33 mouse cellular contexts compared by ENCODE assay signal in the genomic region with DNA sequence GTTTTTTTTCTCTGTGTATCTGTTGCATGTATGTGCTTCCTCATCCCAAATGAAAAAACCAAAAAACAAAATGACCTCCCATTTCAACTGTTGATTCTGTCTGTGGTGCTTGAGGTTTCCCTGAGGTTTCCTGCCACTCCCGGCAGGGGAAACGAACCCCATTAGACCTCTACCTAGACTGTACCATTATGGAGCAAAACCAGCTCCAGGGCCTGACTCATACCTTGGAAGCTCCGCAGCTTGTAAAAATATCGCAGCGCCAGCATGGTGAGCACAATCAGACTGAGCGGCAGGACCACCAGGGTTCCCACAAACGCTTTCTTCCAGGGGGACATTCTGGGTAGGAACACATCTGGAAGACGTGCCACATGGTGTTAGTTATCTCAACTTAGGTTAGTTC. TPM values are rescaled to one million over a fixed set of nuclear protein-coding genes. Genes with fewer than 3 reads are reported as not detected.
DNase-seq lines count a peak whose midpoint lies in the region; ATAC-seq and TF ChIP-seq lines count a peak whose summit lies in the region.
"Had no signal": no experiment of that assay in that cellular context is flagged by ENCODE, and none has a peak within 500 bp of the region (broad histone marks: within the 10 kb centered on the region; RNA-seq: fewer than 3 reads in every experiment).

No protein-coding gene starts in this region.

- H3K27ac ChIP-seq in thymus, adult 2 months (ENCODE audit: control insufficient read depth, insufficient read depth, low read length) = no peak overlapping the region
- no peak overlapping the region for H3K27ac ChIP-seq in cerebellum, adult 2 months (ENCODE audit: insufficient read depth, low read length)
- H3K27ac ChIP-seq: hindbrain, embryonic 14.5 days; intestine, embryonic 15.5 days; kidney, embryonic 15.5 days; liver, embryonic 13.5 days; midbrain, embryonic 10.5 days; stomach, postnatal 0 days had no signal

- H3K4me1 ChIP-seq in thymus, adult 2 months (replicated peaks; ENCODE audit: control insufficient read depth, insufficient read depth, low read length) = 0 out of 2 replicates have a peak, but pooled peaks cover 3% of the 10 kb centered on the region
- H3K4me1 ChIP-seq in cerebellum, adult 2 months (ENCODE audit: control insufficient read depth, insufficient read depth, low read length) = no peaks in the 10 kb centered on the region
- H3K4me1 ChIP-seq: intestine, embryonic 15.5 days; kidney, embryonic 15.5 days had no signal

- 6% methylated on average over 8 of the region's 8 CpGs for WGBS in thymus, adult 2 months
- WGBS in cerebellum, adult 2 months = 92% methylated on average over 8 of the region's 8 CpGs

- no peak for TF ChIP-seq POLR2A in thymus, adult 2 months (IDR thresholded peaks at IDR 0.05; ENCODE audit: control insufficient read depth, extremely low read depth, insufficient read depth, low read length, poor library complexity)
- no peak for TF ChIP-seq POLR2A in cerebellum, adult 2 months (IDR thresholded peaks at IDR 0.05; ENCODE audit: borderline replicate concordance, insufficient read depth, low read length)

- peak; percentile 79 for ATAC-seq in common myeloid progenitor, adult 5-6 weeks (replicated peaks; ENCODE audit: low read depth, poor library complexity, severe bottlenecking)
- ATAC-seq in megakaryocyte progenitor cell, adult 5-6 weeks (replicated peaks; ENCODE audit: poor library complexity) = peak; percentile 73
- ATAC-seq in erythroid progenitor cell, adult 5-6 weeks (replicated peaks; ENCODE audit: low FRiP score, poor library complexity, severe bottlenecking) = no peak
- ATAC-seq: activated CD4-positive, CD25-positive, alpha-beta regulatory T cell, adult 4 months; forebrain, postnatal 0 days; midbrain, embryonic 16.5 days had no signal

- peak; percentile 24 for DNase-seq in thymus, adult 2 months
- DNase-seq in thymus, adult 18-20 months = no peak
- no peak for DNase-seq in cerebellum, adult 2 months
- no peak for DNase-seq in left cerebral cortex, postnatal 14 days (ENCODE audit: low spot score in 2 of 2)
- DNase-seq: adrenal gland, postnatal 14 days; cerebellum, adult 9-11 months; forebrain, postnatal 0 days; gastrocnemius, postnatal 25 days; heart, postnatal 36 days; kidney, postnatal 36 days; liver, embryonic 13.5 days; lung, embryonic 14.5 days; right cerebral cortex, adult 18-20 months had no signal

- no peaks in the 10 kb centered on the region for H3K36me3 ChIP-seq in thymus, adult 2 months (ENCODE audit: control insufficient read depth, insufficient read depth, low read length)
- H3K36me3 ChIP-seq: intestine, embryonic 15.5 days; kidney, embryonic 15.5 days; liver, embryonic 13.5 days; midbrain, embryonic 10.5 days had no signal

- no peaks in the 10 kb centered on the region for H3K27me3 ChIP-seq in thymus, adult 2 months (ENCODE audit: control insufficient read depth, insufficient read depth, low read length)
- H3K27me3 ChIP-seq in cerebellum, adult 2 months (ENCODE audit: control insufficient read depth, insufficient read depth, low read length) = no peaks in the 10 kb centered on the region
- H3K27me3 ChIP-seq: intestine, embryonic 15.5 days; liver, embryonic 13.5 days had no signal

- intact Hi-C loops in left cerebral cortex, postnatal 14 days (cut with DNase I) = no loop called here

- TF ChIP-seq CTCF in thymus, adult 2 months (IDR thresholded peaks at IDR 0.05; ENCODE audit: borderline replicate concordance, control insufficient read depth, extremely low read depth, insufficient read depth, low read length, poor library complexity) = no peak
- no peak for TF ChIP-seq CTCF in cerebellum, adult 2 months (IDR thresholded peaks at IDR 0.05; ENCODE audit: borderline replicate concordance, insufficient read depth, low read depth, low read length)

- no peak overlapping the region for H3K4me3 ChIP-seq in thymus, adult 2 months (ENCODE audit: control insufficient read depth, insufficient read depth, low read length)
- no peak overlapping the region for H3K4me3 ChIP-seq in cerebellum, adult 2 months (replicated peaks; ENCODE audit: insufficient read depth, low read depth, low read length)
- H3K4me3 ChIP-seq: intestine, embryonic 15.5 days; kidney, embryonic 15.5 days; liver, embryonic 13.5 days; midbrain, embryonic 10.5 days; myocyte had no signal

RNA-seq across cellular contexts. Expression of a gene that starts 11.6 kb away (rescaled TPM):
- polyA plus RNA-seq in thymus, adult 2 months (2012; rRNA removed) = 2.6 and 3.0 TPM in 2 replicates
- total RNA-seq in common myeloid progenitor, adult 5-6 weeks (2017) = 11.1 and 13.6 TPM in 2 replicates
- total RNA-seq in megakaryocyte progenitor cell, adult 5-6 weeks (2015) = 3.8 and 7.1 TPM in 2 replicates
- 7.5 and 13.9 TPM in 2 replicates for total RNA-seq in megakaryocyte progenitor cell, adult 5-6 weeks (2017)
- 0.11 TPM in 1 of 2 replicates, not detected in the other for polyA plus RNA-seq in cerebellum, adult 2 months (2012; rRNA removed)
- total RNA-seq in left cerebral cortex, postnatal 14 days (2021) = under 1 TPM; 0.17 to 0.22 TPM
- total RNA-seq in erythroid progenitor cell, adult 5-6 weeks (2015; ENCODE audit: low replicate concordance) = 1.1 and 2.9 TPM in 2 replicates
- total RNA-seq in erythroid progenitor cell, adult 5-6 weeks (2017; ENCODE audit: low replicate concordance) = 0.53 and 0.77 TPM in 2 replicates
- total RNA-seq: left cerebral cortex, adult 18-20 months; left cerebral cortex, postnatal 36 days; MEL had no signal
- polyA plus RNA-seq: activated CD4-positive, CD25-positive, alpha-beta regulatory T cell, adult 4 months; midbrain, embryonic 10.5 days; myocyte had no signal

RNA-seq across cellular contexts. Expression of a gene that starts 21.2 kb away (rescaled TPM):
- not detected in 2 replicates for polyA plus RNA-seq in thymus, adult 2 months (2012; rRNA removed)
- not detected in 2 replicates for total RNA-seq in common myeloid progenitor, adult 5-6 weeks (2017)
- total RNA-seq in megakaryocyte progenitor cell, adult 5-6 weeks (2015) = not detected in 2 replicates
- total RNA-seq in megakaryocyte progenitor cell, adult 5-6 weeks (2017) = not detected in 2 replicates
- polyA plus RNA-seq in cerebellum, adult 2 months (2012; rRNA removed) = not detected in 2 replicates
- total RNA-seq in left cerebral cortex, postnatal 14 days (2021) = not detected
- not detected in 2 replicates for total RNA-seq in erythroid progenitor cell, adult 5-6 weeks (2015; ENCODE audit: low replicate concordance)
- not detected in 2 replicates for total RNA-seq in erythroid progenitor cell, adult 5-6 weeks (2017; ENCODE audit: low replicate concordance)
- total RNA-seq: adrenal gland, postnatal 14 days; forebrain, postnatal 0 days; gastrocnemius, postnatal 25 days; heart, adult 8-10 months; heart, postnatal 36 days; left cerebral cortex, adult 18-20 months; left cerebral cortex, postnatal 36 days; MEL had no signal
- polyA plus RNA-seq: activated CD4-positive, CD25-positive, alpha-beta regulatory T cell, adult 4 months; embryonic facial prominence, embryonic 11.5 days; forebrain, embryonic 11.5 days; forebrain, postnatal 0 days; heart, embryonic 14.5 days; hindbrain, embryonic 14.5 days; intestine, embryonic 15.5 days; kidney, embryonic 15.5 days; limb, embryonic 14.5 days; liver, embryonic 13.5 days; lung, embryonic 14.5 days; midbrain, embryonic 10.5 days; midbrain, embryonic 16.5 days; myocyte; neural tube, embryonic 14.5 days; stomach, postnatal 0 days had no signal

RNA-seq across cellular contexts. Expression of a gene that starts 27.7 kb away (rescaled TPM):
- 6.0 TPM in 2 replicates for polyA plus RNA-seq in thymus, adult 2 months (2012; rRNA removed)
- total RNA-seq in common myeloid progenitor, adult 5-6 weeks (2017) = 149 and 168 TPM in 2 replicates
- 59.9 and 71.0 TPM in 2 replicates for total RNA-seq in megakaryocyte progenitor cell, adult 5-6 weeks (2015)
- total RNA-seq in megakaryocyte progenitor cell, adult 5-6 weeks (2017) = 78.4 and 133 TPM in 2 replicates
- 22.6 and 24.6 TPM in 2 replicates for polyA plus RNA-seq in cerebellum, adult 2 months (2012; rRNA removed)
- total RNA-seq in left cerebral cortex, postnatal 14 days (2021) = 10 to 100 TPM; 36.9 to 39.5 TPM
- total RNA-seq in erythroid progenitor cell, adult 5-6 weeks (2015; ENCODE audit: low replicate concordance) = 55.9 and 72.1 TPM in 2 replicates
- 35.6 and 36.3 TPM in 2 replicates for total RNA-seq in erythroid progenitor cell, adult 5-6 weeks (2017; ENCODE audit: low replicate concordance)

RNA-seq across cellular contexts. Expression of a gene that starts 33.3 kb away (rescaled TPM):
- polyA plus RNA-seq in thymus, adult 2 months (2012; rRNA removed) = not detected in 2 replicates
- not detected in 2 replicates for total RNA-seq in common myeloid progenitor, adult 5-6 weeks (2017)
- not detected in 2 replicates for total RNA-seq in megakaryocyte progenitor cell, adult 5-6 weeks (2015)
- total RNA-seq in megakaryocyte progenitor cell, adult 5-6 weeks (2017) = not detected in 2 replicates
- polyA plus RNA-seq in cerebellum, adult 2 months (2012; rRNA removed) = 0.11 TPM in 1 of 2 replicates, not detected in the other
- total RNA-seq in left cerebral cortex, postnatal 14 days (2021) = not detected
- not detected in 2 replicates for total RNA-seq in erythroid progenitor cell, adult 5-6 weeks (2015; ENCODE audit: low replicate concordance)
- not detected in 2 replicates for total RNA-seq in erythroid progenitor cell, adult 5-6 weeks (2017; ENCODE audit: low replicate concordance)
- total RNA-seq: adrenal gland, postnatal 14 days; forebrain, postnatal 0 days; gastrocnemius, postnatal 25 days; heart, adult 8-10 months; heart, postnatal 36 days; left cerebral cortex, adult 18-20 months; left cerebral cortex, postnatal 36 days; MEL had no signal
- polyA plus RNA-seq: embryonic facial prominence, embryonic 11.5 days; forebrain, embryonic 11.5 days; forebrain, postnatal 0 days; heart, embryonic 14.5 days; hindbrain, embryonic 14.5 days; intestine, embryonic 15.5 days; kidney, embryonic 15.5 days; limb, embryonic 14.5 days; liver, embryonic 13.5 days; lung, embryonic 14.5 days; midbrain, embryonic 10.5 days; midbrain, embryonic 16.5 days; myocyte; neural tube, embryonic 14.5 days; stomach, postnatal 0 days had no signal
